In genomic region chr9:98220367-98220766, GRCm38 (mm10) we compare ENCODE assay signal across 20 mouse cellular contexts.
DNase-seq lines count a peak whose midpoint lies in the region; ATAC-seq and TF ChIP-seq lines count a peak whose summit lies in the region.
"Had no signal": no experiment of that assay in that cellular context is flagged by ENCODE, and none has a peak within 500 bp of the region (broad histone marks: within the 10 kb centered on the region; RNA-seq: fewer than 3 reads in every experiment).

No protein-coding gene starts in this region.

- no peak for TF ChIP-seq CTCF in layer of hippocampus, adult 2 months (conservative IDR thresholded peaks at IDR 0.05)

- no peak overlapping the region for H3K27ac ChIP-seq in layer of hippocampus, adult 2 months
- no peak overlapping the region for H3K27ac ChIP-seq in neural tube, embryonic 12.5 days
- H3K27ac ChIP-seq: liver, embryonic 14.5 days; macrophage; midbrain, embryonic 12.5 days; stomach, postnatal 0 days had no signal

- no peak overlapping the region for H3K9ac ChIP-seq in neural tube, embryonic 12.5 days
- H3K9ac ChIP-seq: liver, embryonic 14.5 days; midbrain, embryonic 12.5 days had no signal

- H3K9me3 ChIP-seq in neural tube, embryonic 12.5 days = no peaks in the 10 kb centered on the region
- H3K9me3 ChIP-seq: midbrain, embryonic 12.5 days had no signal

- H3K4me2 ChIP-seq in neural tube, embryonic 12.5 days (replicated peaks) = 0 out of 2 replicates have a peak overlapping the region, but pooled peaks have one; percentile 1
- H3K4me2 ChIP-seq: heart, embryonic 11.5 days; midbrain, embryonic 12.5 days had no signal

- no peaks in the 10 kb centered on the region for H3K36me3 ChIP-seq in neural tube, embryonic 12.5 days
- H3K36me3 ChIP-seq: midbrain, embryonic 12.5 days had no signal

- peak overlapping the region; percentile 10; the same call in 1 of the 2 replicates for H3K4me3 ChIP-seq in layer of hippocampus, adult 2 months
- H3K4me3 ChIP-seq in neural tube, embryonic 12.5 days = no peak overlapping the region
- H3K4me3 ChIP-seq: midbrain, embryonic 12.5 days had no signal

- 52% methylated on average over 8 of the region's 8 CpGs for WGBS in neural tube, embryonic 12.5 days

- ATAC-seq in neural tube, embryonic 12.5 days (ENCODE audit: low FRiP score, low read depth) = 0 out of 2 replicates have a peak, but pooled peaks have one; percentile 25
- ATAC-seq: inflammation-experienced regulatory T-cells, adult 6 months; Patski had no signal

- no peaks in the 10 kb centered on the region for H3K4me1 ChIP-seq in neural tube, embryonic 12.5 days

- H3K27me3 ChIP-seq in neural tube, embryonic 12.5 days (replicated peaks) = no peaks in the 10 kb centered on the region
- H3K27me3 ChIP-seq: midbrain, embryonic 12.5 days had no signal

- peak; percentile 11 to 14 for DNase-seq in cerebellum, postnatal 10 days
- DNase-seq in cerebellum, postnatal 36 days = no peak
- peak; percentile 15 to 18 for DNase-seq in layer of hippocampus, adult 2 months (ENCODE audit: low spot score in 2 of 2)
- no peak for DNase-seq in layer of hippocampus, postnatal 25 days (ENCODE audit: extremely low spot score in 1 of 2, low spot score in 1 of 2)
- no peak for DNase-seq in neural tube, embryonic 10.5 days (ENCODE audit: extremely low spot score, low spot score)
- DNase-seq in retina, postnatal 1 day = peak; percentile 8
- DNase-seq in spleen, postnatal 14 days (ENCODE audit: low spot score in 2 of 2) = no peak
- DNase-seq: adrenal gland, adult 8-10 months; cerebellum, adult 11-12 months; heart, postnatal 10 days; kidney, adult 2 months; kidney, postnatal 10 days had no signal

Comparison
In these comparisons a context has a peak if more than half of its experiments do, and no peak if none do; other contexts are left out.
1. DNase-seq: peak in cerebellum, postnatal 10 days (2 of 2), layer of hippocampus, adult 2 months (2 of 2) and retina, postnatal 1 day (single experiment); none in cerebellum, postnatal 36 days (0 of 2), layer of hippocampus, postnatal 25 days (0 of 2), neural tube, embryonic 10.5 days (single experiment) and spleen, postnatal 14 days (0 of 2).